19 mouse cellular contexts compared by ENCODE assay signal in genomic region chr15:102676345-102676744, GRCm38 (mm10). TPM values are rescaled to one million over a fixed set of nuclear protein-coding genes. Genes with fewer than 3 reads are reported as not detected.
DNase-seq lines count a peak whose midpoint lies in the region; ATAC-seq and TF ChIP-seq lines count a peak whose summit lies in the region.
"Had no signal": no experiment of that assay in that cellular context is flagged by ENCODE, and none has a peak within 500 bp of the region (broad histone marks: within the 10 kb centered on the region; RNA-seq: fewer than 3 reads in every experiment).

No protein-coding gene starts in this region.

- H3K27ac ChIP-seq in kidney, adult 2 months (ENCODE audit: insufficient read depth, low read depth, low read length) = no peak overlapping the region
- no peak overlapping the region for H3K27ac ChIP-seq in forebrain, embryonic 12.5 days
- H3K27ac ChIP-seq: embryonic facial prominence, embryonic 10.5 days; limb, embryonic 13.5 days; midbrain, embryonic 12.5 days had no signal

- 95% methylated on average over 2 of the region's 2 CpGs for WGBS in kidney, adult 2 months
- 93% methylated on average over 2 of the region's 2 CpGs for WGBS in forebrain, embryonic 12.5 days

- H3K9me3 ChIP-seq in forebrain, embryonic 12.5 days = no peaks in the 10 kb centered on the region
- H3K9me3 ChIP-seq: embryonic facial prominence, embryonic 10.5 days; limb, embryonic 13.5 days; midbrain, embryonic 12.5 days had no signal

- DNase-seq in kidney, adult 2 months = no peak
- no peak for DNase-seq in kidney, postnatal 14 days
- DNase-seq in 3T3-L1 (ENCODE audit: low read depth, low spot score) (peak; percentile 42), R1 (ENCODE audit: low read depth, low spot score) (peak; percentile 72)
- peak; percentile 27 to 34 for DNase-seq in B cell, adult 2 months
- no peak for DNase-seq in right cerebral cortex, postnatal 10 days (ENCODE audit: low spot score in 2 of 2)
- DNase-seq: adrenal gland, postnatal 25 days; cerebellum, postnatal 25 days; heart, postnatal 36 days; kidney, postnatal 4 days; thymus, postnatal 4 days had no signal

- no peak for TF ChIP-seq POLR2A in kidney, adult 2 months (IDR thresholded peaks at IDR 0.05; ENCODE audit: low read depth, low read length)

- no peak overlapping the region for H3K9ac ChIP-seq in forebrain, embryonic 12.5 days
- H3K9ac ChIP-seq: limb, embryonic 13.5 days; midbrain, embryonic 12.5 days had no signal

- TF ChIP-seq CTCF in kidney, adult 2 months (conservative IDR thresholded peaks at IDR 0.05; ENCODE audit: insufficient read depth, insufficient read length, low read depth, low read length) = 0 out of 2 replicates have a peak, but pooled peaks have one; percentile 17

- no peak overlapping the region for H3K4me2 ChIP-seq in forebrain, embryonic 12.5 days
- H3K4me2 ChIP-seq: limb, embryonic 13.5 days; midbrain, embryonic 12.5 days had no signal

- H3K36me3 ChIP-seq in kidney, adult 2 months (ENCODE audit: control insufficient read depth, insufficient read depth, low read length) = no peaks in the 10 kb centered on the region
- H3K36me3 ChIP-seq in forebrain, embryonic 12.5 days (replicated peaks) = no peaks in the 10 kb centered on the region
- H3K36me3 ChIP-seq: embryonic facial prominence, embryonic 10.5 days; limb, embryonic 13.5 days; midbrain, embryonic 12.5 days had no signal

- no peak overlapping the region for H3K4me3 ChIP-seq in kidney, adult 2 months (ENCODE audit: insufficient read depth, low read depth, low read length)
- no peak overlapping the region for H3K4me3 ChIP-seq in forebrain, embryonic 12.5 days (replicated peaks)
- H3K4me3 ChIP-seq: embryonic facial prominence, embryonic 10.5 days; limb, embryonic 13.5 days; midbrain, embryonic 12.5 days had no signal

- H3K4me1 ChIP-seq in kidney, adult 2 months (ENCODE audit: control insufficient read depth, insufficient read depth, low read length) = peaks cover 3% of the 10 kb centered on the region; the same call in 1 of the 2 replicates
- peaks cover 24% of the 10 kb centered on the region for H3K4me1 ChIP-seq in forebrain, embryonic 12.5 days

- no peaks in the 10 kb centered on the region for H3K27me3 ChIP-seq in kidney, adult 2 months (replicated peaks; ENCODE audit: control insufficient read depth, insufficient read depth, low read length)
- H3K27me3 ChIP-seq in forebrain, embryonic 12.5 days = no peaks in the 10 kb centered on the region
- H3K27me3 ChIP-seq: limb, embryonic 13.5 days; midbrain, embryonic 12.5 days had no signal

- ATAC-seq in megakaryocyte, adult 5-6 weeks (ENCODE audit: poor library complexity, severe bottlenecking) = no peak
- no peak for ATAC-seq in forebrain, embryonic 12.5 days (ENCODE audit: low FRiP score)
- ATAC-seq: intestine, embryonic 16.5 days had no signal

RNA-seq across cellular contexts. Expression of gene Atp5g2, which starts 4.2 kb away (rescaled TPM):
- 563 and 636 TPM in 2 replicates for polyA plus RNA-seq in kidney, adult 2 months (2012; rRNA removed)
- 43.8 and 46.5 TPM in 2 replicates for total RNA-seq in megakaryocyte, adult 5-6 weeks (2015)
- total RNA-seq in megakaryocyte, adult 5-6 weeks (2017) = 44.3 and 47.5 TPM in 2 replicates
- 67.4 and 67.5 TPM in 2 replicates for polyA plus RNA-seq in forebrain, embryonic 12.5 days (2016; fragmentation: Nextera tagmentation; extraction: Ambion mirVana)

RNA-seq across cellular contexts. Expression of gene Calcoco1, which starts 45.6 kb away (rescaled TPM):
- 57.7 and 60.6 TPM in 2 replicates for polyA plus RNA-seq in kidney, adult 2 months (2012; rRNA removed)
- 17.0 and 23.7 TPM in 2 replicates for total RNA-seq in megakaryocyte, adult 5-6 weeks (2015)
- total RNA-seq in megakaryocyte, adult 5-6 weeks (2017) = 12.0 and 12.2 TPM in 2 replicates
- 38.8 and 42.7 TPM in 2 replicates for polyA plus RNA-seq in forebrain, embryonic 12.5 days (2016; fragmentation: Nextera tagmentation; extraction: Ambion mirVana)

RNA-seq across cellular contexts. Expression of gene Atf7, which starts 51.1 kb away (rescaled TPM):
- 78.9 and 84.6 TPM in 2 replicates for polyA plus RNA-seq in kidney, adult 2 months (2012; rRNA removed)
- total RNA-seq in megakaryocyte, adult 5-6 weeks (2015) = 123 and 142 TPM in 2 replicates
- total RNA-seq in megakaryocyte, adult 5-6 weeks (2017) = 23.6 and 45.8 TPM in 2 replicates
- polyA plus RNA-seq in forebrain, embryonic 12.5 days (2016; fragmentation: Nextera tagmentation; extraction: Ambion mirVana) = 21.6 and 22.7 TPM in 2 replicates

RNA-seq across cellular contexts. Expression of gene Gm28047, which starts 51.5 kb away (rescaled TPM):
- polyA plus RNA-seq in kidney, adult 2 months (2012; rRNA removed) = not detected in 2 replicates
- not detected in 2 replicates for total RNA-seq in megakaryocyte, adult 5-6 weeks (2015)
- total RNA-seq in megakaryocyte, adult 5-6 weeks (2017) = not detected in 2 replicates
- 0.40 TPM in 1 of 2 replicates, not detected in the other for polyA plus RNA-seq in forebrain, embryonic 12.5 days (2016; fragmentation: Nextera tagmentation; extraction: Ambion mirVana)
- polyA plus RNA-seq: embryonic facial prominence, embryonic 10.5 days; intestine, embryonic 16.5 days; limb, embryonic 13.5 days; lung, embryonic 16.5 days; midbrain, embryonic 12.5 days; stomach, embryonic 16.5 days had no signal

Comparison
In these comparisons a context has a peak if more than half of its experiments do, and no peak if none do; other contexts are left out.
1. DNase-seq: peak in 3T3-L1 (single experiment), B cell, adult 2 months (2 of 2) and R1 (single experiment); none in kidney, adult 2 months (single experiment), kidney, postnatal 14 days (single experiment) and right cerebral cortex, postnatal 10 days (0 of 2).